Mouse (Mus musculus): Measurements from ENCODE around the gene Acr.

DNA sequence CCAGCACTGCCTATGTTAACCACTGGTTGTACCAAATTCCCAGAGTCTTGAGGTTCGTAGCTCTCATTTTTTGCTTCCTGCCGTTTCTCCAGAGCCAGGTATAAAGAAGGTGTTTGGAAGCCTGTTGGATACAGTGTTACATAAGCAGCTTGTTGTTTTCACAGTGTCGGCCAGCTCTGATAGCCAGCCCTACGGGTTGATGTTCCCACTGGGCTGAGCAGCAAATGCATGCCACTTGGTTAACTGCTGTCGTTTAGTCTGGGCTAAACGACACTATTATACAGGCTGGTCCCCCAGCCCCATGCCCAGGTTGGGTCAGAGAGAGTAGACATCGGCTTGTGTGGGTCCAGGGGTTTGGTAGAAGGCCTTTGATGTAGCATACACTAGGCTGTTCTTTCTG, 46.2 kb upstream of the Acr start:
- TF ChIP-seq CTCF (IDR thresholded peaks at IDR 0.05; ENCODE audit: low read depth) (no peak), EP300 (IDR thresholded peaks at IDR 0.05; ENCODE audit: low read depth) (no peak)
